Mouse (Mus musculus): Measurements from ENCODE around the gene Gm5157. TPM values are rescaled to one million over a fixed set of nuclear protein-coding genes. Genes with fewer than 3 reads are reported as not detected.
"Not testable (repeated sequence)": the region's sequence is repeated elsewhere in the genome, so short reads cannot be mapped to it uniquely, and the experiment has no call there.

Gene Gm5157
- not detected in 2 replicates for polyA plus RNA-seq (2012; ENCODE audit: insufficient read depth, insufficient read length, missing spikeins)

GRCm38 (mm10) chr7:21190323-21190722 is at the start of gene Gm5157:
TSS of gene Gm5157 (minus strand) at chr7:21190423.
- H3K4me3 ChIP-seq (ENCODE audit: insufficient read depth, low read length); H3K4me1 ChIP-seq (ENCODE audit: control insufficient read depth, insufficient read depth, low read length); H3K27ac ChIP-seq (ENCODE audit: insufficient read depth, low read depth, low read length): not testable (repeated sequence)

DNA sequence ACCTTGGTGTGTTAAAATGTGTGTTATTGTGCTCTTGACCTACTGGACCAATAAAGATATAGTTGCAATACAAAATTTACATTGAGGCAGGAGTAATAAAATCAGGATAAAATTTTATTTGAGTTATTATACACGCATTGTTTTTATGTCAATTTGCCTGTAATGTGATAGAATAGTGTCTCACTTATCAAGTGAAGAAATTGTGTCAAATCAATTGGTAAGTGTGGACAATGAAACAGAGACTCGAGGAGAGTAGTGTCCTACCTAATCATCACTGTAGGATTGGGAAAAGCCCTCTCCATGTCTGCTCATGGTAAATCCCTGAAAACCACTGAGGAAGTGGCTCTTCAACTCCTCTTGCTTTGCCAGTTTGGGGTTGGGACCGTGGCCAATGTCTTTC is 28.3 kb downstream of the Gm5157 start, which contains the start of gene Vmn1r123:
TSS of gene Vmn1r123 (plus strand) at position 301 of the 400 bp plus-strand sequence.
- H3K4me1 ChIP-seq (ENCODE audit: control insufficient read depth, insufficient read depth, low read length); H3K27ac ChIP-seq (ENCODE audit: insufficient read depth, low read depth, low read length); H3K4me3 ChIP-seq (ENCODE audit: insufficient read depth, low read length): not testable (repeated sequence)

Other genes starting within 250 kb of the Gm5157 start
- not detected in 2 replicates for gene Vmn1r119, start 178.0 kb downstream of the Gm5157 start, polyA plus RNA-seq (2012; ENCODE audit: insufficient read depth, insufficient read length, missing spikeins)
- not detected in 2 replicates for gene Vmn1r120, start 136.6 kb downstream of the Gm5157 start, polyA plus RNA-seq (2012; ENCODE audit: insufficient read depth, insufficient read length, missing spikeins)
- not detected in 2 replicates for gene Vmn1r121, start 91.9 kb downstream of the Gm5157 start, polyA plus RNA-seq (2012; ENCODE audit: insufficient read depth, insufficient read length, missing spikeins)
- not detected in 2 replicates for gene Vmn1r122, start 56.3 kb downstream of the Gm5157 start, polyA plus RNA-seq (2012; ENCODE audit: insufficient read depth, insufficient read length, missing spikeins)
- gene Vmn1r123, start 28.2 kb downstream of the Gm5157 start, polyA plus RNA-seq (2012; ENCODE audit: insufficient read depth, insufficient read length, missing spikeins), result not detected in 2 replicates
- gene Vmn1r124, start 70.2 kb upstream of the Gm5157 start, polyA plus RNA-seq (2012; ENCODE audit: insufficient read depth, insufficient read length, missing spikeins), result not detected in 2 replicates
- not detected in 2 replicates for gene Vmn1r125, start 81.8 kb upstream of the Gm5157 start, polyA plus RNA-seq (2012; ENCODE audit: insufficient read depth, insufficient read length, missing spikeins)
- not detected in 2 replicates for gene Vmn1r126, start 111.0 kb upstream of the Gm5157 start, polyA plus RNA-seq (2012; ENCODE audit: insufficient read depth, insufficient read length, missing spikeins)
- not detected in 2 replicates for gene Vmn1r127, start 129.4 kb upstream of the Gm5157 start, polyA plus RNA-seq (2012; ENCODE audit: insufficient read depth, insufficient read length, missing spikeins)
- not detected in 2 replicates for gene Vmn1r128, start 158.9 kb upstream of the Gm5157 start, polyA plus RNA-seq (2012; ENCODE audit: insufficient read depth, insufficient read length, missing spikeins)
- gene Vmn1r129, start 170.9 kb upstream of the Gm5157 start, polyA plus RNA-seq (2012; ENCODE audit: insufficient read depth, insufficient read length, missing spikeins), result not detected in 2 replicates
- not detected in 2 replicates for gene Gm6882, start 242.3 kb upstream of the Gm5157 start, polyA plus RNA-seq (2012; ENCODE audit: insufficient read depth, insufficient read length, missing spikeins)

Measured in bone marrow macrophage, adult 2 months (primary cell).